Mouse (Mus musculus): ENCODE results near the gene Klhdc9.

Gene Klhdc9

DNA sequence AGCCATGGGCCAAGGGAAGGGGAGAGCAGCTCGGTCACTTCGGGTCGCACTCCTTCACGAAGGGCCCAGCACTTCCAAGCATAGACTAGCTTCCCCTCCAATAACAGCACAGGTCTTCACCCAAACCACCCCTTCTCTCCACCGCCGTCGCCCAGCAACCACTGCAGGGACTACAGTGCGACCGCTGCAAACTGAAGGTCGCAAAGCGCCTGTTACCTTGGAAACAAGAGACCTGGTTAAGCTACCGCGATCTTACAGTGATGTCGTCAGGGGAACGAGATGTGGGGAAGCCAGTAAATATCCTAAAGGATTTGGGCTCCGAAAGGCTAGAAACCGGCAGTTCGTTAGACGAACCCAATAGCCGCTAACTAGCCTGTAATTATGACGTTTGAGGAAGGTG, at the start of gene Klhdc9:
Gene Klhdc9 (minus strand): TSS at position 143 of the 400 bp plus-strand sequence.
- DNase-seq, result peak; percentile 90 to 93

DNA sequence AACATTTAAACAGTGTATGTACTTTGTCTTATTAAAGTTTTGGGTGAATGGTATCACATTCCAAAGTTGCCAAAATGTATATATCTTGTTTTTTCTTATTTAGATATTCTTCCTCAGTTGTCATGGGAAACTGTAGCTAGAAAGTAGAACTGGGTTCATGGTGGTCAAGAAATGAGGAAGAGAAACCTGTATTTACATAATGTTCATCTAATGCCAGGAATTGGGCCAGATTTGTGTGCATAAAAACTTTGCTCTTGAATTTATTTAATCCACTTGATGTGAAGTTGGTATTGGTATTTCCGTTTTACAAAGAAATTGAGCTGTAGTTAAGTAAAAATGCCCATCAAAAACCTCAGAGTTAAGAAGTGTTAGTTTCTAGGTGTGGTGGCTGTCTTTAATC, 49.6 kb upstream of the Klhdc9 start:
- DNase-seq, result no peak

DNA sequence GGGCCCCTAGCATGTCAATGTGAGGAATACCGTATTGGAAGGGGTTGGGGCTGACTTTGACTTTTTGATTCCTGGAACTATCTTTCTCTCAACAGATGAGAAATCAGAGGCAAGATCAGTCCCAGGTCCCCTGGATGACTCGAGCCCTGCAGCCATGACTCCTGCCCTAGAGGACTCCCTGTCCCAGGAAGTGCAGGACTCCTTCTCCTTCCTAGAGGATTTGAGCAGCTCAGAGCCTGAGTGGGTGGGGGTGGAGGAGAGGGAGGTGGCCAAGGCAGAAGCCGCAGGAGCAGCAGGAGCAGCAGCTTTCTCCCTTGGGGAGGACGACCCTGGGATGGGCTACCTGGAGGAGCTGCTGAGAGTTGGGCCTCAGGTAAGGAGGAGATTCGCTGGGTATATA, 46.7 kb upstream of the Klhdc9 start:
- DNase-seq, result no peak

DNA sequence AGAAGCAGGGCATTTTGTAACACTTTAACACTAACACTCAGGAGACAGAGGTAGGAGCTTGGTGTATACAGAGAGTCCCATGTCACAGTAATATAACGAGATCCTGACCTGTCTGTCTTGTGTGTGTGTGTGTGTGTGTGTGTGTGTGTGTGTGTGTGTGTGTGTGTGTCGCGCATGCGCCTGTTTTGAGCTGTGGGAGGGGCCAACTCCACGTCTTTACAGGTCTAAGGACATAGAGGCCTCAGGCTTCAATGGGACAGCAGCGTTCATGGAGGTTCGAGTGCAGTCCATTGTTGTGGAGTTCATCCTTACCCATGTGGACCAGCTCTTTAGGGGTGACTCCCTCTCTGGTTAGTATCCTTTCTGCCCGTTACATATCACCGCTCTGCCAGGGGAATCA, 42.4 kb upstream of the Klhdc9 start:
- DNase-seq, result no peak

DNA sequence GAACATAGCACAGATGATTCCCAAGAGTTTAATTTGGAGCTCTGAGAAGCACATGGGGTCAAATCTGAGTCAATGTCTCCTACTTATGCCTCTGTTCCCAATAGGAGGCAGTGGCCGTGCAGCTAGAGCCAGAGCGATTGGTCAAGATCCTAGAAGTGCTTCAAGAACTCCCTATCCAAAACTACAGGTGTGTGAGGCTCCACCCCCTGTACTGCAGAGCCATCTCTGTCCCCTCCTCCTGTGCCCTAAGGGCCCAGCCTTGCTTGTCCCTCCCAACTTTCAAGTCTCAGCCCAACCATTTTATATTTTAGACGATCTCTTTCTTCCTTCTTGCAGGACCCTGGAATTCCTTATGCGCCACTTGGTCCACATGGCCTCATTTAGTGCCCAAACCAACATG, 41.2 kb upstream of the Klhdc9 start:
- no peak for DNase-seq

DNA sequence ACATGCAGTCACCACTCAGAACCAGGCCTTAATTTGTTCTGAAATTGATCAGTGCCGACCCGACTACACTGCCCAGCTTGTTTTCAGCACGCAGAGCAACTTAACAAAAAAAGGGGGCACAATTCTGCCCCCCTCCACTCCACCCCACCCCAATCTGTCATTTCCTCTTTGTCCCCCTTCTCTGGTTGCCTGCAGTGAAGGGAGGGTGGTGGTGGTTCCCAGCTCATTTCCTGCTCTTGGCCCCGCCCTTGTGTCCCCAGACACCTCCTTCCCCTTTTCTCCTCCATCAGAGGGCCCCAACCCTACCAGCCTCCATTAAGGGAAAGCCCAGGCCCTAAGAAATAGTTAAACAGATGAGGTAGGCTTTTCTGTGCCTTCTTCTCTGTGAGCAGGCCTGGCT, 29.5 kb upstream of the Klhdc9 start:
- no peak for DNase-seq

DNA sequence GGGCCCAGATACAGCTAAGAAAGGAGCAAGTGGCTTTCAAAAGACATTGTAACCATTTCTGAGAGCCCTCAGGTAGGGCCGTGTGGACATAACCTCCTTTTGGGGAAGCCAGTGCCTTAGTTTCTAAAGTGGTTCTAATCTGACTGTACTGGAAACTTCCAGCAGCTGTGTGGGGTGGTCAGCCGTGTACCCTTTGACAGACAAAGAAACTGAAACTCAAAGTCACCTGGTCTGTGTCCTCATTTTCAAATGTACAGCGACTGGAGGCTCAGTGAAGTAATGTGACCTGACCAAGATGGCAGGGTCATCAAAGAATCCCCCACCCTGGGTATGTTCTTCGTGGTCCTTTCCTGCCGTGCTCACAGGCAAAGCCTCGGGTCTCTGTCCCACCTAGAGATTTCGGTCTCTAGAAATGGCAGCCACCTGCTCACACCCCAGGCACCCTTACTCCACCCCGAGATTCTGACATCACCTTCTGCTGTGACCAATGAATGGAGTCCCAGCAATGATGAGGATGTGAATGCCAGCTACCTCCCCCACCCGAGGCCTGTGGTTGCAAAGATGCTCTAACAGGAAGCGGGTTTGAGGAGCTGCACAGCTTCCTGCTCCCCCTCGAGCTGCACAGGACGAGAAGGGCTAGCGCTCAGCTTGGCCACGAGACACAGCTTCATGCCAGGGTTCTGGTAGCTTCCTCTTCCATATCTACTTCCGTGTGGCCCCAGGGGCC, 27.9 kb upstream of the Klhdc9 start, which contains the start of gene Arhgap30:
Gene Arhgap30 (plus strand): TSS at position 579 of the 727 bp plus-strand sequence.
- peak in 1 of 2 experiments; percentile 26 for DNase-seq

DNA sequence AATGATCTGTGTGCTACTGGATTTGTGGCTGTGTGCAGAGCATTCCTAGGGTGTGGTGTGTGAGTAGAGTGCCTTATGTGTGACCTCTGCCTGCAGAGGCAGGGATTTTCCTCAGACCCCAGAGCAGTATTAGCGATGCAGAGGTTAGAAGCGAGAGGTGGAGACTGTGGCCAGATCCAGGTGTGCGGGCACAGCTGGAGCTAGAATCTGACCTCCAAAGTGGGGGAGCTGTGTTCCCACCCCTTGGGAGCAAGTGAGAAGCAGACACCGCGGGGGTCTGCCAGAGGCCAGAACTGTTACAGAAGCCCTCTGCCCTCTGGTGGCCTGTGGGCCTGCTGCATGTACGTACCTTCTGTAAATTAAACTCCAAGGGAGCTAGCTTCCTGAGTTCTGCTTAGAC, 26.5 kb upstream of the Klhdc9 start:
- no peak for DNase-seq

DNA sequence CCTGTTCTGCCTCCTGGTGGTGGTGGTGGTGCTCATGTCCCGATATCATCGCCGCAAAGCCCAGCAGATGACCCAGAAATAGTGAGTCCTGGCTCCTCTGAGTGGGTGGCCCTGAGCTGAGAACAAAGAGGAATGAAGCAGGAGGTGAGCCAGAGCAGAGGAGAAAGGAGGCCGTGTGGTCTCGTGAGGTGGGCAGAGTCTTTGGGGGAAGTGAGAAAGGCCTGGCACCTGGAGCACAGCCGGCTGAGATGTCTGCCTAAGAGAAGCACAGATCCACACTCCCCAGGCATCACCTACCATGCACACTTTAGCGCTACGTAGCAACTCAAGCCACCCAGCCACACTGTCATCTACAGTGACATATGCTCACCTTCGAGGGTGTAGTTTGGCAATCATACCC, 24.6 kb upstream of the Klhdc9 start:
- no peak for DNase-seq

DNA sequence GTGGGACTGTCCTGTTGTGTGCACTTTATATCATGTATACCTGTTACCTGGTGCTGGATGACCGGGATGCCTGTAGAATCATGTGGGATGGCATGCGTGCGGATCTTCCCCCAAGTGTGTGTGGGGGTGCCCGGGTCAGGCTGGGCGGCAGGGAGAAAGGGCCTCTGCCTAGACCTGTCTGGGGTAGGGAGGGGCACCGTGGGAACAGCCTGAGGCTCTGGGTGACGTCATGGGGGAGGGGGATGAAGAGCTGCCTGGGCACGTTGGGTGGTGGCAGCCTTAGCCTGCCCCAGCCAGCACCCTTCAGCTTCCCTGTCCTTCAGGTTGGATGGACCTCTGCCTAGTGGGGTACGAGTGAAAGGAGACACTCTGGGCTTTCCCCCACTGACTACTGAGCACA, 23.8 kb upstream of the Klhdc9 start:
- DNase-seq, result no peak

DNA sequence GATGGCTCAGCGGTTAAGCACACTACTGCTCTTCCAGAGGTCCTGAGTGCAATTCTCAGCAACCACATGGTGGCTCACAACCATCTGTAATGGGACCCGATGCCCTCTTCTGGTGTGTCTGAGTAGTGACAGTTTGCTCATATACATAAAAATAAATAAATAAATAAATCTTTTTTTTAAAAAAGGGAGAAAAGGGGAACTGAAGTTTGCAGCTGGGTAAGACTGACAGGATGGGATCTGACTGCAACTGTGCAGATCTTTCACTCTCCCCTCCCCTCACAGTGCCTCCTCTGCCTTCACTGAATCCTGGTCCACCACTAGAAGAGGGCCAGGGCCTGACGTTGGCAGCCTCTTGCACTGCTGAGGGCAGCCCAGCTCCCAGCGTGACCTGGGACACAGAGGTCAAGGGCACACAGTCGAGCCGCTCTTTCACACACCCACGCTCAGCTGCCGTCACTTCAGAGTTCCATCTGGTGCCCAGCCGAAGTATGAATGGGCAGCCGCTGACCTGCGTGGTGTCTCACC, 21.6 kb upstream of the Klhdc9 start:
- DNase-seq, result no peak

DNA sequence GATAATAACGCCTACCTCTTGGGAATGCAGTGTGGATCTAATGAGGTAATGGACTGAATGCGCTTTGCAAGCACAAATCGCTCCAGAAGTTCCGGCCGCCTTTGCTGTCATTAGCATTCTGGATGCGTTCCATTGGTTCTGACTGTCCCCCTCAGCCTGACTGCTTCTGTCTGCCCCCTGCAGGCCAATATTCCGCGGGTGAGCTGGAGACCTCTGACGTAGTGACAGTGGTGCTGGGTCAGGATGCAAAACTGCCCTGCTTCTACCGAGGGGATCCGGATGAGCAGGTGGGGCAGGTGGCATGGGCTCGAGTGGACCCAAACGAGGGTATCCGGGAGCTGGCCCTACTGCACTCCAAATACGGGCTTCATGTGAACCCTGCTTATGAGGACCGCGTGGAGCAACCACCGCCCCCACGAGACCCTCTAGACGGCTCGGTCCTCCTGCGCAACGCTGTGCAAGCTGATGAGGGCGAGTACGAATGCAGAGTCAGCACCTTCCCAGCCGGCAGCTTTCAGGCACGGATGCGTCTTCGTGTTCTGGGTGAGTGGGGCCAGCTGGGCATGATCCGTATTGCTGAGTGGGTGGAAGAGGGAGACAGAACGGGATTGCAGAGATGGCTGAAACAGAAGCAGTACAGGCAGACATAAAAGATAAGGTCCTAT, 19.5 kb upstream of the Klhdc9 start:
- peak; percentile 55 to 75 for DNase-seq

DNA sequence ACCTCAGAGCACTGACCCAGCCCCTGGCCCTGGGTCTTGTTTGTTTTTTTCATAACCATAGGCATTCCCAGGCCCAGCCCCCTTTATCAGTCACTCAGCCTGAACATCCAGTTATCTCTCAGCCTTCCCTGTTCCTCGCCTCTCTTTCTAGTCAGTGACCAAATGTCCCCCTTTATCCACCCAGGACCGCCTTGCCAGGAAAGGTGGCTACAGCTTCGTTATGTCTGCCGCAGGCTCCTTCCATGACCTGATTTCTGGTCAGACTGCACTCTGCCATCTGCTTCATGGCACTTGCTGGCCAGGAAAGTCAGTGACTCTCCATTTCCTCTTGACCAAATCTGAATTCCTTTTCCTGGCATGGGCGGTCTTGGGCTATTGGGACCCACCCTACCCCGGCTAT, 17.7 kb upstream of the Klhdc9 start:
- DNase-seq, result no peak

DNA sequence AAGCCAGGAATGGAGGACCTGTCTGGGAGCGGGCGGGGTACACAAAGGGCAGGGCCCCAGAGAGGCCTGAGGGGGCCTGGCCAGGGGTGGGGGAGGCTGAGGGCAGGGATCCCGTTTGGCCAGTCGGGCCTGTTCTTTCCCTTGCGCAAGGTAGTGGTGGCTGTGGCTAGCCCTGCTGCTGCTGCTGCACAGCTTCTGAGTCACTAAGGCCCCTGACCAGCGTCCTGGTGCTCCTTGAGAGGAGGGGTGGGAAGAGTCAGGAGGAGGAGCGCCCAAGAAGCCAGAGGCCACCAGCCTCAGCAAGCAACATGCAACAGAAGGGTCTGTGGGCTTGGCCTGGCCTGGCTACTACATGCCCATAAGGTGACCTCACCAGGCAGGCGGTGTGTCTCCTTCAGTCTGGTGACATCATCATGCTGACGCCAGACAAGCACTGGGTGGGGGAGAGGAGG, 15.1 kb upstream of the Klhdc9 start:
- no peak for DNase-seq

DNA sequence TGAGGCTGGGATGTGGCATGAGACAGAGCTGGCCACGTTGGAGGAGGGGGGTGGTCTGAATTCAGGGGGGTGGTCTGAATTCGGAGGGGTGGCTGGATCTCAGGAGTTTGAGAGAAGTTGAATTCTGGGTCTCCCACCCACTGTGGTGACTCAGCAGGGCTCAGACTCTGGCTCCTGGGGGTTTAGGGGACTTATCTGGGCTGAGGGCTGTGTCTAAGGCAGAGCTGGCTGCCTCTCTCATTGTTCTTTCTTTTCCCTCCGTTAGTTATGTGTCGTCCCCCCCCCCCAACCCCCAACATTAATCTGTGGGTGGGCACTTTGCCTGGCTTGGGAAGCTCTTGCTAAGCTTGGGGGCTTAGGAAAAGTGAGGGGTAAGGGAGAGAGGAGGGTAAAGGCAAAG, 13.3 kb upstream of the Klhdc9 start:
- DNase-seq, result no peak

DNA sequence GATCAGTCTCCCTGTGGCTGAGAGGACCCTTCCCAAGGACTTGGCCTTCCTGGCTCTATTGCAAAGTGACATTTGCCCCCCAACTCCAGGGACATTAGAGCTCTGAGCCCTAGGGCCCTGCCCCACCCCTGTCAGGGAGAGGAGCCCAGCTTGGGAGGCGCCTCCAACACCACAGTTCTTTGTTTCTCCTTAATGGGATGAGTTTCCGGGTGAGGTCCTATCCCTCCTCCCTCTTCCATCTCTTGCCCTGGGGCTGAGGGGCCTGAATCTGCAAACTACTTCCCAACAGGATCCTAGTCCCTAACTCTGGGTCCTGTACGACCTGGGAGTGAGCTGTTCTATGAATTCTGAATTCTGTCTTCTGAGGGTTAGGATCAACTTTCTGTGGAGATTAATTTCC, 12.3 kb upstream of the Klhdc9 start:
- no peak for DNase-seq

DNA sequence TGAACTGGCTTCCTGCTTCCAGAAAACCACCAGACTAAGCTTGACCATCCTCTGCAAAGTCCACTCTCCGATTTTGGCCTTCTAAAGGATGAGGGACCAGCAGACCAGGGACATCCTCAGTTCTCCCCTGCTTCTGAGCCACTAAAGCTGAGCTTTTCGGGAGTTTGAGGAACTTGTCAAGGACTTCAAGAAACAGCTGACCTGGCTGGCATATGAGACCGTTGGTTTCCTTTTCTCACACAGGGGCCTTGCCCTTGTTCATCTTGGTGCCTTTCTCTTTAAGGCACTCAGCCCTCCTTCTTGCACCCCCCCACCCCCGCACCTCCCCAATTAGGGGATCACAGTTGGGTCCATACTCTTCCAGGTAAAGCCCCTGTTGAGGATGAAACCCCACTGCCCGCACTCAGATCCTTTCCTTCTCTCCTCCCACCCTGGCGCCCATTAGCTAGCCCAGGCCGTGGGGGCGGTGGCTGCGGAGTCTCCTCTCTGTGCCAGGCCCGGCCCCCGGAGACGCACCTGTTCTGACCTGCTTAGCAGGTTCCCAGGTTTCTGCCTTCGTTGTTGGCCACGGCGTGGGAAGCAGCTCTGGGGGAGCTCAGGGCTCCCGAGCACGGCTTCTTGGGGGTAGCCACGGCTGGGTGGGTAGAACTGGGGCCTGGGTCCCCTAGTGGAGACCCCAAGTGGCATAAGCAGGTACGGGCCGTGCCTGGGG, 9.4 kb upstream of the Klhdc9 start, which contains the start of gene Nectin4:
Gene Nectin4 (plus strand): TSS at position 255 of the 712 bp plus-strand sequence.
- peak in 1 of 2 experiments; percentile 28 for DNase-seq

DNA sequence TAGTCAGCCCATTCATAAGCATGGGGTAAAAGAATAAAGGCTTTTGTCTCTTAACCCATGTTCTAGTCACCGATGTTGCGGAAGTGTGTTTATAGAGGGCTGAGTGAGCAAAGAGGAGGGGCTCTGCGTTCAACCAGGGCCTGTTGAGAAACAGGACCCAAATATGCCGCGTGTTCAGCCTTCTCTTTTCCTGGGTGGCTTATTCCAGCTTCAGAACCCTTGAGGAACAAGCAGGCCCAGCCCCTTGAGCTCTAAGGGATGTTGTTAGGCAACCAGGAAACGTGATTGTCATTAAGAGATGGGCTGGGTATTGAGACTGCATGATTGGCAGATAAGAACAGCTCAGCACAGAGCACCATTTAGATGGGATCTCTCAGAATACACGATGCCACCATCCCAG, 5.3 kb upstream of the Klhdc9 start:
- no peak for DNase-seq

DNA sequence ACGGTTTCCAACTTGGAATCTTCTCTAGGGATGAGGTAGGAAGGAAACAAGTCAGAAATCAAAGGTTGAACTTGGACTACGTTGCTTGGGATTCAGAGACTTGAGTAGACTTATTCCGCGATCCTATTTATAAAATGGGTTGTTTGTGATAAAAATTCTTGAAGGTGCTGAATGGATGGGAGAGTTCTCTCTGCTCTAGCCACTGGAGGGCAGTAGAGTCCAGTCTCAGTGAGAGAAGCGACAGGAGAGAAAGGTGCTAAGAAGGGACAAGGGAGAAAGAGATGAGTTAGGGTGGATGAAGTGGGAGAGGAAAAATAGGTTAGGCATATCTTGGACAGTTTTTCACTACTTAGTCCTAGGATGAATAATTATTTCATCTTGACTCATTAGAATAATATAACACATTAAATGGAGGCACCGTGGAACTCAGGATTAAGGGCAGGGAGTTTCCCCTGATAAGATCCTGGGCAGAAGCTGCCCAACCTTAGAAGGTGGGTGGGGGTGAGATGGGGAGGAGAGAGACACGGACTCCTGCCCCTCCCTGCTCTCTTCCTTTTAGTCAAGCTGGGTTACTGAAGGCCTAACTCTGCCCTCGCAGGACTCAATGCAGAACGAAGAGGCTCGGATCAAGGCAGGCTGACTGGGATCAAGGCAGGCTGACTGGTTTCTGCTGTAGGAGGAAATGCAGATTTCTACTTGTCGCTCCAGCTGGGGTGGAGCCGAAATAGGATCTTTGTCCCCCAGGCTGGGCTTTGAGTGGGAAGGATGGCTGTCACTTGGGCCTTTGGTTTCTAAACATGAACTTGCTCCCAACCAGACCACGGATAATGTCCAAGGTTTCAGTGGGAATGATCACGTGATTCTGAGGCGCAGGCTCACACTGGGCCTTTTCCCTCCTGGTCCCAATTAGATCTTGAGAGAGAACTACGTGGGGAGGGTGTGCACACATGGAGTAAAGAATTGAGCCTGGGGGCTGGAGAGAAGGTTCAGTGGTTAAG, 807 bp upstream of the Klhdc9 start:
- DNase-seq, result peak; percentile 52 to 71

DNA sequence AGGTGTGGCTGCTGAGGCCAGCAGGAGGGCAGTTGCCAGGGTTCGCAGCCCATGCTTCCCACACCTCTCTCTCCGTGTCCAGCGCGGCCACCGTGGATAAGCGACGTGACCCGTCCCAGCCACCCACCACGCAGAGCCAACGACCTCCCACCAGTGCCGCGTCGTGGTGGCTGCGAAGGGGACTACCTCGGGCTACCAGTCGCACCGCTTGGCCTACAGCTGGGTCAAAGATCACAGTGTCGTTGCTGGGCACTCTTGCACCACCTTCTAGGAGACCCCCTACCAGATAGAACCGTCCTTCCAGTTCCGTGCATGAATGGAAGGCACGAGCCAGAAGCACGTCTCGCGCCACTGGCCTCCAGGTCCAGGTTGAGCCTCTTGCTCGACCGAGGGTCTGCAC, 345 bp downstream of the Klhdc9 start:
- DNase-seq, result no peak

DNA sequence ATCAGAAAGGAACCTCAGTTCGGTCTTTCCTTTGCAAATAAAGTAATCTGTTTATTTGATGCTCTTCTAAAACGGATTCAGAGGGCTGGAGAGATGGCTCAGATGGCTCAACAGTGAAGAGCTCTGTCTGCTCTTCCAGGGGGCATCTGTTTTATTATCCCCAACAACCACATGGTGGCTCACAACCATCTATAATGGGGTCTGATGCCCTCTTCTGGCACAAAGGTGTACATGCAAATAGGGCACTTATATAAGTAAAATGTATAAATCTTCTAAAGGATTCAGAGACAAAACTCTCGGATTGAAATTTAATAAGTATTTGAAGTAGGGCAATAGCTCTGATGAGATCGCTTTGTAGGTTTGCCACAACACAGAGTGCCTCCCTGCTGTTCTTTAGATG, 2.2 kb downstream of the Klhdc9 start:
- no peak for DNase-seq

DNA sequence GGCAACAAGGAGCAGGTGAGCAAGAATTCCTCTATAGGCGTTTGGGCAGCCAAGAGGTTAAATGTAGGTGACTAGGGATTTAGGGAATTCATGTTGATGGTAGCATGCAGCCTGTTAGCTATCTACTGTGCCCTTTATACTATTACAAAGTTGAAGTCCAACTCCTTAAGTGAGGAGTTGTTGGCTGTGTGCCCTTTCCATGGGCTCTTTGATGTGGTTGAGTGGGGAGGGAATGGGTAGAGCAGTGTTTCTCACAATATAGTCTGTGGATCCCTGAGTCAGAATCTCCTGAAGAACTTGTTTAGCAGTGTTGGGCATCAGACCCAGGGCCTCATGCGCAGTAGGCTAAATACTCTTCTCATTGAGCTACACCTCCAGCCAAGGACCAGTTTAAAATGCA, 3.8 kb downstream of the Klhdc9 start:
- no peak for DNase-seq

Data from kidney, adult 8-10 months (tissue).